Mouse (Mus musculus): ENCODE data around the gene Gm128.

DNA sequence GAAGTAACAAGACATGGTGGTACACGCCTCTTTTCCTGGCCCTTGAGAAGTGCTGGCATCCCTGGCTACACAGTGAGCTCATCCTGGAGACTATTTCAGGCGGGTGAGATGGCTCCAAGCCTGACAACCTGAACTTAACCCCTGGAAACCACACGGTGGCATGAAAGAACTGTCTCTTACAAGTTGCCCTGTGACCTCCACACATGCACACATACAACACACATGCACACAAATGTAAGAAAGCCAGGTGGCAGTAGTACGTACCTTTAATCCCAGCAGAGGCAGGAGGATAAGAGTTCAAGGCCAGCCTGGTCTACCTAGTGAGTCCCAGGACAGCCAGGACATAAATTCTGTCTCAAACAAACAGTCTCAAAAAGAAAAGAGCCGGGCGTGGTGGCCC lies 2.4 kb downstream of the Gm128 start:
- TF ChIP-seq CTCF (IDR thresholded peaks at IDR 0.05; ENCODE audit: low read depth, low read length): no peak
- no peak for TF ChIP-seq POLR2AphosphoS5 (IDR thresholded peaks at IDR 0.05; ENCODE audit: insufficient replicate concordance, low read depth, low read length)
- TF ChIP-seq GATA1 (IDR thresholded peaks at IDR 0.05; ENCODE audit: borderline replicate concordance, low read length): no peak
